9 mouse cellular contexts compared by ENCODE assay signal in the genomic region with DNA sequence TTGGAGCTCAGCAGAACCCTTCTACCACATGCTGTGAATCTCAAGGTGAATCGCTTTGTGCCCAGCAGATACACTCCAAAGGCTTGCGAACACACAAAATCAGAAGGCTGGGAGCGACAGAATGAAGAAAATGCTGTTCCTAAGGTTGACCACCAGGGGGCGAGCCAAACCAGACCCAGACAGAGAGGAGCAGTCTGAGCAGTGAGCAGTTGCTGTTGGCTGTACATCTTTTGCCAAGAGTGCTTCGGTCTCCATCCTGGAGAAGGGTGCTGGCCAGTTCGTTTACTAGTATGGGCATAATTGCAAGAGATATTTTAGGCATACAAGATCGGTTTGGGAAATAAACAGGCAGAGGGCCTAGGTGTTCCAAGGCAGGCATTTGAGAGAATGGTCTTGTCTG. TPM values are rescaled to one million over a fixed set of nuclear protein-coding genes. Genes with fewer than 3 reads are reported as not detected.
DNase-seq lines count a peak whose midpoint lies in the region.
"Had no signal": no experiment of that assay in that cellular context is flagged by ENCODE, and none has a peak within 500 bp of the region (broad histone marks: within the 10 kb centered on the region; RNA-seq: fewer than 3 reads in every experiment).

No protein-coding gene starts in this region.

- peak; percentile 64 to 68 for DNase-seq in B cell, adult 2 months
- DNase-seq in T-cell, adult 2 months (ENCODE audit: low spot score), result peak; percentile 28
- DNase-seq in cerebellum, postnatal 14 days, result peak; percentile 67
- DNase-seq in gastrocnemius, postnatal 10 days, result peak; percentile 22
- DNase-seq in kidney, postnatal 4 days, result peak; percentile 50 to 53
- peak; percentile 8 for DNase-seq in lung, postnatal 36 days
- DNase-seq in retina, postnatal 7 days (ENCODE audit: low read depth, low spot score), result peak; percentile 11
- DNase-seq in urinary bladder, adult 2 months (ENCODE audit: low spot score), result peak; percentile 27

RNA-seq across cellular contexts. Expression of a gene that starts 52.9 kb away (rescaled TPM):
- total RNA-seq in gastrocnemius, postnatal 10 days (2021), result not detected
- polyA plus RNA-seq in urinary bladder, adult 2 months (2012; rRNA removed), result 0.04 and 0.09 TPM in 2 replicates
- polyA plus RNA-seq: erythroblast, embryonic 14.5 days had no signal

Comparison
In these comparisons a context has a peak if more than half of its experiments do, and no peak if none do; other contexts are left out.
1. Peak in every context shown above with its lines: DNase-seq.
2. DNase-seq: peak in every context shown above with its lines; median percentile 67 in cerebellum, postnatal 14 days; 66 in B cell, adult 2 months; 52 in kidney, postnatal 4 days; 28 in T-cell, adult 2 months; 27 in urinary bladder, adult 2 months; 22 in gastrocnemius, postnatal 10 days; 11 in retina, postnatal 7 days; 8 in lung, postnatal 36 days.